Mouse (Mus musculus) embryonic fibroblast, embryonic 13.5 days (primary cell): Measurements from ENCODE around the gene St6galnac1. TPM values are rescaled to one million over a fixed set of nuclear protein-coding genes. Genes with fewer than 3 reads are reported as not detected.

Source experiments
- H3K27ac ChIP-seq: 2 replicates; pipeline ENCODE4 v1.5.1; 2012; ENCODE audit warnings: low read length, control low read depth, inconsistent platforms; ENCODE audit not compliant: insufficient read depth
- H3K4me1 ChIP-seq: 2 replicates; pipeline ENCODE4 v1.6.1; 2011; ENCODE audit warnings: low read length; ENCODE audit not compliant: control insufficient read depth, insufficient read depth
- H3K4me3 ChIP-seq: 2 replicates; pipeline ENCODE4 v1.5.1; 2011; ENCODE audit warnings: mild to moderate bottlenecking, control low read depth, low read length; ENCODE audit not compliant: insufficient read depth
- CTCF ChIP-seq: IDR thresholded peaks from 2 replicates; pipeline ENCODE4 v1.5.1; 2011; ENCODE audit warnings: mild to moderate bottlenecking, control low read depth, low read length, moderate library complexity, borderline replicate concordance; ENCODE audit not compliant: insufficient read depth
- POLR2A ChIP-seq: IDR thresholded peaks from 2 replicates; pipeline ENCODE4 v1.6.1; 2011; ENCODE audit warnings: low read depth, mild to moderate bottlenecking, control low read depth, low read length, moderate library complexity
- polyA plus RNA-seq: library from polyadenylated mRNA; stranded (reverse); fragments of >200 nt; gene quantifications from 2 replicates; pipeline ENCODE4 v1.2.4, GENCODE M21; 2011; ENCODE audit warnings: low read depth; ENCODE audit not compliant: missing spikeins, insufficient read length

The St6galnac1 gene
- polyA plus RNA-seq, 1 experiment, result not detected

DNA sequence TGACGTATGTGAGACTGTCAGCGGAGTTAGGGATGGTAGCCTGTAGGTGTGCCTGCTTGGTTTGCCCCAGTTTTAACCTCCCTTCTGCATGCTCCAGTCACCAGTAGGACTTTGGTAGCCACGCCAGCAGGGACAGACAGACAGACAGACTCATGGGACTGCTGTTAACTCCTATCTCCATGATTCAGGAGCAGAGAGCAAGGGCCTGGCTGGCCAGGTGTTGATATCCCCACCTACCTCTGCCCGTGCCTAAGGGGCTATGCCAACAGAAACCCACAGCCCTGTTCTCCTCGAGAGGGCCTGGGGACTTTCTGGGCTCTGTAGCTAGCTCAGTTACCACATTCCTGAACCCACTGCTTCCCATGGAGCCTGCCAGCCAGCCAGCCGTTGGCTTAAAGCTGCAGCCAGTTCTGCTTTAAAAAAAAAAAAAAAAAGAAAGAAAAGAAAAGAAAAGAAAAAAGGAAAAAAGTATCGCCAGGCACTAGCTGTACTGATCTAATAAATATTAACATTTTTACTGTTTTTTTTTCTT lies 39.6 kb upstream of the St6galnac1 start:
- no peak overlapping the region for H3K4me3 ChIP-seq
- peak overlapping the region; percentile 96 for H3K27ac ChIP-seq
- no peak for TF ChIP-seq CTCF
- no peak; the same call in 1 of the 2 replicates for TF ChIP-seq POLR2A
- peaks cover 37% of the 10 kb centered on the region for H3K4me1 ChIP-seq

DNA sequence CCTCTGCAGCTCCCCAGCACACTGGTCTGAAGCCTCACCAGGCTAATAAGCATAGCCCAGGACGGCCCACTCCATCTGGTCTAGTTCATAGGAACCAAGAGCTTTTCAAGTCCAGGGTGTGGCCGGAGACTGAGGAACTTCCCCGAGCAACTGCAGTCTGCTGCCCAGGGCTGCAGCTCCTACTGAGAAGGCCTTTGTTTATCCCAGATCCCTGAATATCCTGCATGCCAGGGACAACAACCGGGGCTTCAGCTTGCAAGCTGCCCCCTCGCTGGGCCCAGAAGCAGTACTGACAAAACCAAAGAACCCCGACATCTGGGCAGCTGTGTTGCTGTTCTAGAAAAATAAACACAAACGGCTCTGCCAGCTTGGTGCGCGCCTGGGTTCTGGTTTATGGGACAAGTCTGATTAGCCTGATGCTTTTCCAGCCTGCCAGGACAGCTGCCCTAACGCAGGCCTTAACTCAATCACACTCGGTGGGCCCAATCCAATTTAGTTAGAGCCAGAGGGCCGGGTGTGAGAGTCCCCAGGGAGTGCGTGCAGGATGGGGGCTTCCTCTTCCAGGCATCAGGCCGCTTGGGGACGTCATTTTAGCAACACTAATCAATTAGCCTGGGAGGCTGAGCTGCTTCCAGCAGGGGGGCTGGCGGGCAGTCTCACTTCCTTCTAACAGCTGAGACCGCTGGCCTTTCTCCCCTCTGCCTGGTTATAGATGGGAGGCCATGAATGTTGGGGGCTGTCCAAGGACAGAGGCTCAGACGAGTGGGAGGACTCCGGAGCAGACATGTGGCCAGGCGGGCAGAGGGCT lies 39.0 kb upstream of the St6galnac1 start:
- H3K4me1 ChIP-seq, result peaks cover 33% of the 10 kb centered on the region
- H3K27ac ChIP-seq, result peak overlapping the region; percentile 96
- H3K4me3 ChIP-seq, result no peak overlapping the region
- TF ChIP-seq POLR2A, result no peak

DNA sequence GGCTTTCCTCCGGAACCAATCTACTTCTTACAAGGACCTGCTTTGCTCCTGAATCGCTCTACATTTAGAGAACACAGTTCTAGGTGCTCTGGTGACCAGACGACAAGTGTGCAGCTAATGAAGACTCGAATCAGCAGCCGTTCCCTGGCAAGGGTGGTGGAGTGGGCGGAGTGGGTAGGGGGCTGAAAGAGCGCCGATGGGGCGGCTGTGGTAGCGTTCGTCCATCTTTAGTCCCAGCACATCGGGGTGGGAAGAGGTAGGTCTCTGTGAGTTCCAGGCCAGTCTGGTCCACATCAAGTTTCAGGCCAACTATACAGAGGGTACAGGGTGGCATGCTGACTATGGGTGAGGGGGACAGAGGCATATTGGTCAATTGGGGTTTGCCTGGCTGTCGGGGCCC lies 38.3 kb upstream of the St6galnac1 start:
- TF ChIP-seq CTCF, result no peak
- TF ChIP-seq POLR2A, result no peak
- Histone ChIP-seq H3K27ac (peak overlapping the region; percentile 96), H3K4me1 (peaks cover 27% of the 10 kb centered on the region), H3K4me3 (no peak overlapping the region)

DNA sequence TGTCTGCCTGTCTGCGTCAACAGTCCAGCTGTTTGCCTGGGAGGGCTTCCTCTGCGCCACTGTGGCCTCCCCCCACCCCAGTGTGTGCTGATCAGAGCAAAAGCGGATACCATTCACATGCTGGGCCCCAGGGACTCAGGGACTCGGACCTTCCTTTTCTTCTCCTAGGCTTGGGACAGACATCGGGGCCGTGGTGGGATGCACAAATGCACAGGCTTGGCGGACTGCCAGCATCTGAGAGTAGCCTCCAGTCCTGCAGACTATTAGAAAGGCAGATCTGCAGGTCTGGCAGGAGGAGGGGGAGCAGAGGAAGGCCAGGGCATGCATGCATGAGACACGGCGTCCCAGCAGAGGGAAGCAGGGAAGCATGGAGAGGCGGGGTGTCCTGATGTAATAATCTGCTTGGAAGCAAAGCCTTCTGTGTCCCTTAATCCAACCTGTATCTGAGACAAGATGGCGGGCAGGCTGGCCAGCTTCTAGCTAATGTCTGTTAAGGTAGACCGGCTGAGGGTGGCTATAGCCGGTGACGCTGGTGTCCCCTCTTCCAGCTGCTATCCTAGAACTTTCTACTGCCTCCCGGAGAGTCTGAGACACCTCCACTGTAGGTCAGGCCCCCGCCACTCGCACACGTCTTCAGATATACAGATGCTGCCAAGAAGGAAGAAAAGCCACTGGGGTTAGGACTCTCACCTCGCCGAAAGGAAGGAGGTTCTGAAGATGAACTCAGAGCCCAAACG lies 37.7 kb upstream of the St6galnac1 start:
- Histone ChIP-seq H3K4me3 (no peak overlapping the region), H3K27ac (peak overlapping the region; percentile 96; the same call in 1 of the 2 replicates), H3K4me1 (peaks cover 28% of the 10 kb centered on the region)
- TF ChIP-seq CTCF (peak; percentile 43; the same call in 1 of the 2 replicates), POLR2A (no peak)

DNA sequence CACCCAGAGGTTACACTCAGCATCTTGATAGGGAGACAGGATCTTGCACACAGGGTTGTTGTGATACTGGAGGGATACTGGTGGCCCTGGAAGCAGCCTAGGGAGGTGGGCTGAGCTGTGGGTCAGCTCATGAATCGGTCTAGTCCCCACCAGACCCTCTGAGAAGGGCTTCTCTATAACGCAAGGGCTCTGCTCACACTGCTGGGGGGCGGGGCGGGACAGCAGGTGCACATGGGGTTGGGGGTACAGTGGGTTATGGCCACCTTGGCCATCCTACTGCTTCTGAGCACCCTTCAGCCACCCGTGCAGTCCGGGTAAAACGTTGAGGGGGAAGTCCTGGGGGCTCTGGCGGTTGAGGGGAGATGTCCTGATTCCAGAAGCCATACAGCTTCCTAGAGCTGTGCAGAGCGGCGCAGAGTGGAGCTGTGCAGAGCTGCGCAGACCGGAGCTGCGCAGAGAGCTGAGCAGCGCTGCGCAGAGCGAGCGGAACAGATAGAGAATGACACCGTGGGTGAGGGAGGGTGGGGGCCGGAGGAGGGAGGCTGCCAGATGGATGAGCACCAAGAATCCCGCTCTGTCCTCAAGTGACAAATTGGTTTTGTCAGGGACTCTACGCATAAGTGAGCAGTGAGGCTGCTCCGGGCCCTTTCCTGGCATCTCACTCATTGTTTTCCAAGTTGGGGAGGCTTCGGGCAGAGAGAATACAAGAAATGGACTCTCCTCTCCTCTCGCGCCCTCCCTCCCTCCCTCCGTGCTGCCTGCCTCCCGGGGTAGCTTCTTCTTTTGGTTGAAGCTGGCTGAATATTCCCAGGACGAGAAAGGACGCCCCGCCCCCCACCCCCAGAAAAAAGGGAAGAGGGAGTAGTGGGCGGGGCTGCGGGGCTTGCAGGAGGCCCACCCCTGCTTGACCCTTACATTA lies 35.9 kb upstream of the St6galnac1 start:
- H3K4me1 ChIP-seq, result peaks cover 28% of the 10 kb centered on the region
- no peak overlapping the region for H3K4me3 ChIP-seq
- TF ChIP-seq POLR2A (no peak), CTCF (no peak)
- H3K27ac ChIP-seq, result no peak overlapping the region

DNA sequence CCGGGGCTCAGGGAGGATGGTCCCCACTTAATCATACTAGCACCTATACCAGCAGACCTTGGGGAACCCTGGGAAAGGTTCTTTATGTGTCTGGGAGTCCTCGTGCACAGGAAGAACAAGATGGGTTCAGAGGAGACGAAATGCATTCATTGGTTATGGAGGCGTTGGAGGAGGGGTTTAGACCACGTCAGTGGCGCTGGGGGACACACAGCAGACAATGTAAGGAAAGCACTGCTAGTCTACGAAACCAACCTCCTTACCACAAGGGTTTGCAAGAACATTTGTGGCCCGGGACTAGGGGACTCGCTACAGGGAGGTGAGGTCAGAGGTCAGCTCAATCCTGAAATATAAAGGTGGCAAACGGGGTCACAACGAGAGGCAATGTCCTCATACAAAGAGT lies 35.2 kb upstream of the St6galnac1 start:
- Histone ChIP-seq H3K4me1 (peaks cover 26% of the 10 kb centered on the region), H3K4me3 (no peak overlapping the region), H3K27ac (no peak overlapping the region)
- TF ChIP-seq CTCF, result no peak
- no peak for TF ChIP-seq POLR2A

DNA sequence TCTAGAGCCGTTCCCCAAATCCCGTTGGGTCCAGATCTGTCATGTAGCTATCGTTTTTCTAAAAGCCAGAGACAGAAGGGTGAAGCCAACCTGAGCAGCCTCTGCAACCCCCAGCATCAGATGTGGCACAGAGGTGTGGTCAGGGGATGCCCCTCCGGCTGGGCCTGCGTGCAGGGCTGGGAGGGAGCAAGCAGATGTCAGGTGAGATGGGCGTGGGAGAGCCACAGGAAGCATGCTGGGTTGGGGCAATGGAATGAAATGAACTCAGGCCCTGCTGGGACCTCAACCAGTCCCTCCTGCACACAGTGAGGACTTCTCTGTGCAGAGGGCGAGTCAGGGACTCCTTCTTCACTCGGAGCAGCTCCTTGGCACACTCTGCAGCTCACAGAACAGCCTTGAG lies 34.2 kb upstream of the St6galnac1 start:
- no peak for TF ChIP-seq CTCF
- TF ChIP-seq POLR2A, result no peak
- Histone ChIP-seq H3K4me3 (no peak overlapping the region), H3K4me1 (peaks cover 19% of the 10 kb centered on the region), H3K27ac (no peak overlapping the region)

DNA sequence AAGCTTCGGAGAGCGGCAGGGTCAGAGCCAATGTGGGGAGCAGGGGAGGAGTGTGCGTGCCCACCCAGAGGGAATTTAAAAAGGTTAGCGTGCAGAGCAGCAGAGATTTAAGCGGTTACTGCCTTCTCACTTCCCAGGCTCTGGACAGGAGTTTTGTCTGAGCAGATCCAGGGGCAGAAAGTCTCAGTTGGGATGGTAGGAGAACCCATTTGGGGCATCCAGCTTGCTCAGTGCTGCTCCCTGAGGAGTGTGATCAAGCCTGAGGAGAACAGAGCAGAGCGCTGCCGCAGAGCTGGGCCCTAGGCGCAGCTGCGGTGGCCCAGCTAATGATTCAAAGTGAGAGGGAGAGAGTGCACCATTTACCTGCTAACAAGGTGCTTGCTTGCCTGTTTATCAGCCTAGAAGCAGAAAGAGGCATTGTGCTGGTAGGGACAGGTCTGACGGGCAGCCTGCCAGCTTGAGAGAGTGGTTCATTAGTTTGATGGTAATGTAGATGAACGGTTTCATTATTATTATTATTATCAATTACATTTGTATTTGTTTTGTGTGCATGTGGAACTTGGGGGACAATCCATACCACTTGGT lies 33.6 kb upstream of the St6galnac1 start:
- TF ChIP-seq CTCF (no peak), POLR2A (no peak)

More for the DNA sequence above, 33.6 kb upstream of the St6galnac1 start:
- Histone ChIP-seq H3K4me3 (no peak overlapping the region), H3K4me1 (peaks cover 16% of the 10 kb centered on the region), H3K27ac (no peak overlapping the region)
